Mouse (Mus musculus) ES-E14 (cell line): ENCODE measurements around the gene Ddx23.

Experiments used
- HCFC1 ChIP-seq: IDR thresholded peaks from 2 replicates; pipeline ENCODE4 v1.6.1; 2012; ENCODE audit warnings: low read length, inconsistent platforms, borderline replicate concordance; ENCODE audit not compliant: insufficient read depth
- MAFK ChIP-seq: IDR thresholded peaks from 2 replicates; pipeline ENCODE4 v1.6.1; 2014; ENCODE audit warnings: mild to moderate bottlenecking, low read depth, low read length, inconsistent platforms; ENCODE audit not compliant: insufficient read depth
- ZC3H11A ChIP-seq: IDR thresholded peaks from 2 replicates; pipeline ENCODE4 v1.6.1; 2012; ENCODE audit warnings: low read depth, mild to moderate bottlenecking, inconsistent platforms, low read length, borderline replicate concordance
- ZNF384 ChIP-seq: IDR thresholded peaks from 2 replicates; pipeline ENCODE4 v1.6.1; 2012; ENCODE audit warnings: low read depth, low read length, inconsistent platforms

- TF ChIP-seq ZNF384, result no peak
- no peak for TF ChIP-seq MAFK
- no peak for TF ChIP-seq HCFC1
- TF ChIP-seq ZC3H11A, result no peak
These were observed 25.5 kb downstream of the Ddx23 start for GRCm38 (mm10) chr15:98637155-98637554.
